Mouse (Mus musculus): Measurements from ENCODE around the gene Lnx1. TPM values are rescaled to one million over a fixed set of nuclear protein-coding genes. Genes with fewer than 3 reads are reported as not detected.

Lnx1 gene
- polyA plus RNA-seq, 1 experiment from 2014 or later: 0.83 TPM

DNA sequence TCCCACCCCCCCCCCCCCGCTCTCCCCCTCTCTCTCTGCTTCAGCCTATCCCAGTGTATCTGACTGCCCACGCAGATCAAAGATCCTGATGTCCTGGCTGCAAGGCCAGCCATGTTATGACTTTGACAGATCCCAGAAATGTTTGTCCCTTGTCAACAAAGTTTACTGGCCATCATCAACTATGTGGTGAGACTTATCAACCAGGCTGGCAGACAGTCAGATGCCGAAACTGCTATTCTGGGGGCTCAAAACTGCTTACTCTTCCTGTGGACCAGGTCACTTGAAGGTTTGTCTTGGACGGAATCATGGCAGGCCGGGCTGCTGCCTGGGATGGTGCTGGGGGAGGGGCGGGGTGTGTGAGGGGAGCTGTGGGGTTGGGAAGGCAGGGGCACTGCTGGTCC, 55.1 kb downstream of the Lnx1 start:
- H3K4me1 ChIP-seq: no peaks in the 10 kb centered on the region
- H3K27ac ChIP-seq (replicated peaks): no peak overlapping the region
- H3K4me2 ChIP-seq (replicated peaks): no peak overlapping the region
- no peaks in the 10 kb centered on the region for H3K36me3 ChIP-seq
- H3K4me3 ChIP-seq: no peak overlapping the region
- H3K27me3 ChIP-seq: no peaks in the 10 kb centered on the region
- H3K9me3 ChIP-seq: no peaks in the 10 kb centered on the region
- WGBS: 74% methylated on average over 5 of the region's 6 CpGs
- ATAC-seq (ENCODE audit: low FRiP score, low read depth): no peak
- no peak overlapping the region for H3K9ac ChIP-seq (replicated peaks)

DNA sequence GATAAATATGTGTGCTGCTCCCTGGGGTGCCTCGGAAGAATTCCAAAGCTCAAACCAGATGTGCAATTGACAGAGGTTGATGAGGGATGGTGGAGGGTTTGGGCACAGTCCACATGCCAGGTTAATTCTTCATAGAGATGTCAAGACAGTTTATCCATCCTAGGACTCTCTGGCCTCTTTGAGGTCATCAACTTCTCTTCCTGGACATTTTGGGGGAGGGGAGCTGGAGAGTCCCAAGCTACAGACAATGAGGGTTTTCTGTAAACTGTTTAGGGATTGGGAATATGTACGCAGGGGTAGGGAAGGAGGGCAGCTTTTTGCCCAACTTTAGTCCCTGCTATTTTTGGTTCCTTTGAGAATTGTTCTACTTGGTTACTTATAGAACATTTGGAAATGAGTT, 60.4 kb downstream of the Lnx1 start:
- H3K9me3 ChIP-seq: no peaks in the 10 kb centered on the region
- no peaks in the 10 kb centered on the region for H3K4me1 ChIP-seq
- no peak overlapping the region for H3K9ac ChIP-seq (replicated peaks)
- H3K4me2 ChIP-seq (replicated peaks): no peak overlapping the region
- H3K27ac ChIP-seq (replicated peaks): no peak overlapping the region
- H3K27me3 ChIP-seq: no peaks in the 10 kb centered on the region
- H3K36me3 ChIP-seq: no peaks in the 10 kb centered on the region
- H3K4me3 ChIP-seq: no peak overlapping the region
- 85% methylated on average over 2 of the region's 2 CpGs for WGBS
- ATAC-seq (ENCODE audit: low FRiP score, low read depth): no peak

DNA sequence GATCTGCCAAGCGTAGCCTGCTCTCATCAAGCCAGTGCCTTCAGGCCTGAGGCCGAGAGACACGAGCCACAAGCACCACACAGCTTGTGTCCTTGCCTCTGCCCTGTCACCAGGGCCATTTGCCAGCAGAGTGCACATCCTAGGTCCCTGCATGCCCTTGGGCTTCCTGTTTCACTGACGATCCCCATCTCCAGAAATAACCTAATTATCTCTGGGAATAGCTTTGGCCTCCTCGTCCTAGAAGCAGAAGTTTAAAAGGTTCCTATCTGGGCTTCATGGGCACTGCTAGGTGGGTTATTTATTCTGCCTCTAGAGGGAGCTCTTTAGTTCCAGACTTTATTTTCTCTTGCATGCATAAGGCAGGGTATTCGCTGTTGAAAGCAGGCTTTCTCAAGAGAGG, 61.7 kb downstream of the Lnx1 start:
- Histone ChIP-seq H3K4me2 (replicated peaks) (no peak overlapping the region), H3K9me3 (no peaks in the 10 kb centered on the region), H3K27ac (replicated peaks) (no peak overlapping the region), H3K4me3 (no peak overlapping the region), H3K9ac (replicated peaks) (no peak overlapping the region), H3K27me3 (no peaks in the 10 kb centered on the region), H3K4me1 (no peaks in the 10 kb centered on the region), H3K36me3 (no peaks in the 10 kb centered on the region)
- 63% methylated on average over 6 of the region's 6 CpGs for WGBS
- ATAC-seq (ENCODE audit: low FRiP score, low read depth): no peak

DNA sequence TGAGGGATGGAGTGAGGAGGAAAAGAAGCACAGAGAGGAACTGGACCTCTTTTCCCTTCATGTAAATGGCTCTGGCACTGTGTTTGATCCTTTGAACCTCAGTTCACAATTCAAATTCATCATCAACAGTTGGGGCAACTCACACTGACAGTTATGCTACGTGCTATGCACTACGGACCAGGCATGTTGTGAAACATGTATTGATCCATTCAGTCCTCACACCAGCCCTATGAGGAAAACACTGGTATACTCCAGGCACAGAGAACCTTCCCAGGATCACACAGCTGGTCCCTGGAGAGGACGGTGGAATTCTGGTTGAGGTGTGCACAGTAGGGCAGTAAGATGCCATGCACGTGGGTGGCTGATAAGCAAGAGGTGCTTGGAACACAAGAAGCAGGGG, 62.2 kb downstream of the Lnx1 start:
- 84% methylated on average over 4 of the region's 4 CpGs for WGBS
- no peak overlapping the region for H3K4me3 ChIP-seq
- no peaks in the 10 kb centered on the region for H3K36me3 ChIP-seq
- no peak overlapping the region for H3K27ac ChIP-seq (replicated peaks)
- ATAC-seq (ENCODE audit: low FRiP score, low read depth): no peak
- no peaks in the 10 kb centered on the region for H3K4me1 ChIP-seq
- no peaks in the 10 kb centered on the region for H3K27me3 ChIP-seq
- no peak overlapping the region for H3K9ac ChIP-seq (replicated peaks)
- H3K9me3 ChIP-seq: no peaks in the 10 kb centered on the region
- no peak overlapping the region for H3K4me2 ChIP-seq (replicated peaks)

DNA sequence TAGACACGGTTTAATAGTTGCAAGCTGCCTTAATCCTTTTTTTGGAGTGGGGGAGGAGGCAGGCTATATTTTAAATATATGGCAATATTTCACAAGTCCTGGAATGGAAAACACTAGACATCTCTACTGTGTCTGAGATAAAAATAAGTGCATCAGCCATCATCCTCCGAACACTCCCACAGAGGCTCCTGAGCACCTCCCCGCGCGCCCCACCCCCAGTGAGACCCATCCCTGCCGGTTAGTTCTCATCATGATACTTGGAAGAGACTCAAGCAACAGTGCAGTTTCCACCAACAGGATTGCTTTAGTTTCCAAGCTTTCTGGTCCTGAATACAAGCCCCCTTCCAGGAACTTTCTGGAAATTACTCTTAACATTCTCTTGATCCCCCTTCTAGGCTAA, 63.2 kb downstream of the Lnx1 start:
- no peak overlapping the region for H3K4me2 ChIP-seq (replicated peaks)
- H3K27me3 ChIP-seq: no peaks in the 10 kb centered on the region
- ATAC-seq (ENCODE audit: low FRiP score, low read depth): no peak
- H3K4me1 ChIP-seq: no peaks in the 10 kb centered on the region
- H3K9me3 ChIP-seq: no peaks in the 10 kb centered on the region
- WGBS: 95% methylated on average over 6 of the region's 6 CpGs
- no peak overlapping the region for H3K9ac ChIP-seq (replicated peaks)
- H3K36me3 ChIP-seq: no peaks in the 10 kb centered on the region
- no peak overlapping the region for H3K27ac ChIP-seq (replicated peaks)
- H3K4me3 ChIP-seq: no peak overlapping the region

DNA sequence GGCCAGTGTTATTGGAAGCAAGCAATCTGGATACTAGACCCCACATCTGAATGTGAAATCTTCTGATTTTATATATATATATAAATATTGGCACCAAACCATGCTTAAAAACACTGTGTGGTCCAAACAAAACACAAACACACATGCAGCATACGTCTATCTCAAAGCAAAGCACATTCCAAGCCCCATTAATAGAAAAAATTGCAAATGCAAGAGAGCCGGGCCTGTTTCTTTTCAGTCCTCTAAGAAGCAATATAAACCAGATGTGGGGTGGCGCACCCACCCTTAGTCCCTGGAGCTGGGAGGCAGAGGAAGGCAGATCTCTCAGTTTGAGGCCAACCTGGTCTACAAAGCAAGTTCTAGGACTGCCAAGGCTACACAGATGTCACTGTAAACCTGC, 68.3 kb downstream of the Lnx1 start:
- 77% methylated on average over 3 of the region's 3 CpGs for WGBS
- Histone ChIP-seq H3K4me1 (no peaks in the 10 kb centered on the region), H3K4me2 (replicated peaks) (no peak overlapping the region), H3K36me3 (no peaks in the 10 kb centered on the region), H3K27me3 (no peaks in the 10 kb centered on the region), H3K9me3 (no peaks in the 10 kb centered on the region), H3K27ac (replicated peaks) (no peak overlapping the region), H3K4me3 (no peak overlapping the region), H3K9ac (replicated peaks) (no peak overlapping the region)
- ATAC-seq (ENCODE audit: low FRiP score, low read depth): no peak

DNA sequence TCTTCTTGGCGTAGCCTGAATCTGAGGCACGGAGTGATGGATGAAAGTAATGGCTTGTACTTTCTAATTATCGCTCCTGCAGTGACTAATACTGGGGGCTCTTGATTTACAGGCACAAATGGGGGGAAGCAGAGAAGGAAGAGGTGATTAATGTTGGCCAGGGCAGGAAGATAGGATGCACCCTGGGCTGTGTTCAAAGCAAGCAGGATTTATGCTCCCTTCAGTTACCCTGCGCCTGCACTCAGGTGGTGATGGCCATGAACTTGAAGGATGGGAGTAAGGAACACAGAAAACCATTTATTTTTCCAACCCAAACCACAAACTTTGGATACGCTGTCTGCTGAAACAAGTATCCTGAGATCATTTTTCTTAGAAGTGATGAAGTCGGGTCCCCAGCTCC, 69.3 kb downstream of the Lnx1 start:
- no peak for ATAC-seq (ENCODE audit: low FRiP score, low read depth)
- no peak overlapping the region for H3K4me3 ChIP-seq
- 81% methylated on average over 6 of the region's 6 CpGs for WGBS

DNA sequence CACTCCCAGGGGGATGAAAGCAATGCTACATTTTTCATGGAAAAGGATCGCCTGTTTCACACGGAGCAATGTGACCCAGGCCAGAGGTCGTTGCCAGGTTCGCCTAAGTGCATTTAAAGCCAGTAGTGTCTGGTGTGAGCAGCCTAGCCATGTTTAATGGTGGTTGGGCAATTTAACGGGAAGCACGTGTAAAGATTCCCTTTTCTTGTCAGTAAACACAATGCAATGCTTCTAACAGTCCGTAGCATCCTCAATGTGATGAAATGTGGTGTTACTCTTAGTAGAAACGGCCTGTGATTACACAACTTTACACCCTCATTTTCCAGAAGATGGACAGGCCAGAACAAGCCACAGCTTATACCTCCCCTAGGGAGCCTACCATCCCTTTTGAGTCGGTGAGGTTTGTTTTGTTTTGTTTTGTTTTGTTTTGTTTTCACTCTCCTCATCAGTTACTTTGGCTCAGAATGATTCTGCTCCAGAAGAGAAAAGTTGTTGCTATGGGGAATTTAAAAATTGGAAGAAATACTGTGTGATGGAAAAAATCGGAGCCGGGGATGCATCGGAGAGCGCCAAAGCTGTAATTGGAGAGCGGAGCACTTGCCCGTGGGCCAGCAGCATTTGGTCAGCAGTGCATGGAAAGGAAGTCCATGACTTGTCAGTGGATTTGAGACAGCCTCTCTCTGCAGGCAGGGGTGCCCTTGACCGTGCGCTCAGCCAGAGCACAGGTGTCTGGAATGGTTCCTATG, 70.2 kb downstream of the Lnx1 start:
- Histone ChIP-seq H3K9me3 (no peaks in the 10 kb centered on the region), H3K27ac (replicated peaks) (no peak overlapping the region), H3K27me3 (no peaks in the 10 kb centered on the region), H3K4me2 (replicated peaks) (no peak overlapping the region), H3K36me3 (no peaks in the 10 kb centered on the region), H3K9ac (replicated peaks) (no peak overlapping the region), H3K4me1 (no peaks in the 10 kb centered on the region), H3K4me3 (no peak overlapping the region)
- no peak for ATAC-seq (ENCODE audit: low FRiP score, low read depth)
- WGBS: 66% methylated on average over 17 of the region's 17 CpGs

More for the DNA sequence above, 69.3 kb downstream of the Lnx1 start:
- Histone ChIP-seq H3K9ac (replicated peaks) (no peak overlapping the region), H3K27ac (replicated peaks) (no peak overlapping the region), H3K4me1 (no peaks in the 10 kb centered on the region), H3K4me2 (replicated peaks) (no peak overlapping the region), H3K9me3 (no peaks in the 10 kb centered on the region), H3K36me3 (no peaks in the 10 kb centered on the region), H3K27me3 (no peaks in the 10 kb centered on the region)

DNA sequence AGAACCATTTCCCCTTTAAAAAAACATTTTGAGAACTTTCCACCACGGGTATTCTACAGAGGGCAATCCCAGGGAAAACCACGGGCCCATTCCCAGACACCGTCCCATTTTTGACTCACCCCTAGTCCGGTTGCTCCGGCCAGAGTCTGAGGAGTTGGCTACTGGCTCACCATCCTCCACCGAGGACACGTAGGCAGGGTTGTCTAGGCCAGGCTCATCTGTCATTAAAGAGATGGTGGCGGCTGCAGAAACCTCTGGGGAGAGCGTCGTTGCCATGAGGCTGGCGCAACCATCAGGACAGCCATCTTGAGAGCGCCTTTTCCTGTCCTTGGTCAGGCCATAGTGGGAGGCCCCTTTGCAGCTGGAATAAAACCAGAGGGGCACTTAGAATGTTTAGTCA, 74.7 kb downstream of the Lnx1 start:
- Histone ChIP-seq H3K9me3 (no peaks in the 10 kb centered on the region), H3K36me3 (no peaks in the 10 kb centered on the region), H3K4me3 (no peak overlapping the region), H3K9ac (replicated peaks) (no peak overlapping the region), H3K4me2 (replicated peaks) (no peak overlapping the region), H3K27ac (replicated peaks) (no peak overlapping the region), H3K27me3 (no peaks in the 10 kb centered on the region), H3K4me1 (no peaks in the 10 kb centered on the region)
- WGBS: 93% methylated on average over 12 of the region's 12 CpGs
- ATAC-seq (ENCODE audit: low FRiP score, low read depth): no peak

DNA sequence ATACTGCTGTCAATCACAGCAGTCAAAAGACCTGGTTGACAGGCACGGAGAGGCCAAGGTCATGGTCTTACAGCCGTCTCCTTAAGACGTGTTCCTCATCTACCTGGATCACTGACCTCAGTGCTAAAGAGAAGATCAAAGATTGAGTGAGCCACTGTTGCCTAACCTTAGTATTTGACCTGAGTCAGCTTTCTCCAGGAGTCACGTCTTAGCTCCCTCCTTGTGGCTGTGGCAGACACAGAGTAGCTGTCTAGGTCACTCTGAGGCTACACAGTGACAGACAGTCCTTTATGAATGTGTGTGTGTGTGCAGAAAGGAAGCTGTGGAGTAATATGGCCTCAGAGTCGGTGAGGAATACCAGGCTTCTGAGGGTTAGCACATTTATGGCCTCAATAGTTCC, 78.3 kb downstream of the Lnx1 start:
- Histone ChIP-seq H3K9ac (replicated peaks) (no peak overlapping the region), H3K27ac (replicated peaks) (no peak overlapping the region), H3K9me3 (no peaks in the 10 kb centered on the region), H3K4me1 (no peaks in the 10 kb centered on the region), H3K36me3 (no peaks in the 10 kb centered on the region), H3K4me2 (replicated peaks) (no peak overlapping the region), H3K27me3 (no peaks in the 10 kb centered on the region), H3K4me3 (no peak overlapping the region)
- no peak for ATAC-seq (ENCODE audit: low FRiP score, low read depth)
- WGBS: 74% methylated on average over 5 of the region's 5 CpGs

DNA sequence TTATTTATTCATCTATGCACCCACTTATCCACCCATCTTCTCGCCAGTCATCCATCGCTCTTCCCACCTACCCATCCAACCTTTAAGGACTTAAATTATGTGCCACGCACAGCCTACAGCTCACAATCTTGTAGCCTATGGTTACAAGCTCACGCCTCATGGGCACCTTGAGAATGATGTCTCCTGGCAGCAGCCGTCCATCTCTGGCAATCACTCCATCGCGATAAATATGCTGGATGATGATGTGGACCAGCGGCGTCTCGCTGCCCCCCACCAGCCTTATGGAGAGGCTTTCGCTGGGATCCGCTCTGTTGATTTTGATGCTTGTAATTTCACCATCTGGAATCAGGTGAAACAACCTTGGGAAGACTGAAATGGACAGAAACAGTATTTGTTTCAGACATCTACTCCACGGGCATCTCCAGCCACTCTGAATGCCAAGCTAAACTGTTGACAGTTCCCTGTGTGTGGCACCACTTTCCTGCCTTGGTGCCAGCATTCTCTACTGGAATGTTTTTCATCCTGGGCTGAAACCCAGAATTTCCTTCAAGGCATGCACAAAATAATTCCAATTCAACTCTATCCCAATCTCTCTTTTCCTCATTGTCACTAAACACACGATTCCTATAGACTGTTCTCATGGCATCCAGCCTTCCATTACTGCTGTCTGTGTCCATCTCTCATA, 79.3 kb downstream of the Lnx1 start:
- Histone ChIP-seq H3K36me3 (no peaks in the 10 kb centered on the region), H3K27me3 (no peaks in the 10 kb centered on the region), H3K9ac (replicated peaks) (no peak overlapping the region), H3K4me1 (no peaks in the 10 kb centered on the region), H3K4me2 (replicated peaks) (no peak overlapping the region), H3K9me3 (no peaks in the 10 kb centered on the region), H3K27ac (replicated peaks) (no peak overlapping the region), H3K4me3 (no peak overlapping the region)
- 94% methylated on average over 14 of the region's 14 CpGs for WGBS
- no peak for ATAC-seq (ENCODE audit: low FRiP score, low read depth)

DNA sequence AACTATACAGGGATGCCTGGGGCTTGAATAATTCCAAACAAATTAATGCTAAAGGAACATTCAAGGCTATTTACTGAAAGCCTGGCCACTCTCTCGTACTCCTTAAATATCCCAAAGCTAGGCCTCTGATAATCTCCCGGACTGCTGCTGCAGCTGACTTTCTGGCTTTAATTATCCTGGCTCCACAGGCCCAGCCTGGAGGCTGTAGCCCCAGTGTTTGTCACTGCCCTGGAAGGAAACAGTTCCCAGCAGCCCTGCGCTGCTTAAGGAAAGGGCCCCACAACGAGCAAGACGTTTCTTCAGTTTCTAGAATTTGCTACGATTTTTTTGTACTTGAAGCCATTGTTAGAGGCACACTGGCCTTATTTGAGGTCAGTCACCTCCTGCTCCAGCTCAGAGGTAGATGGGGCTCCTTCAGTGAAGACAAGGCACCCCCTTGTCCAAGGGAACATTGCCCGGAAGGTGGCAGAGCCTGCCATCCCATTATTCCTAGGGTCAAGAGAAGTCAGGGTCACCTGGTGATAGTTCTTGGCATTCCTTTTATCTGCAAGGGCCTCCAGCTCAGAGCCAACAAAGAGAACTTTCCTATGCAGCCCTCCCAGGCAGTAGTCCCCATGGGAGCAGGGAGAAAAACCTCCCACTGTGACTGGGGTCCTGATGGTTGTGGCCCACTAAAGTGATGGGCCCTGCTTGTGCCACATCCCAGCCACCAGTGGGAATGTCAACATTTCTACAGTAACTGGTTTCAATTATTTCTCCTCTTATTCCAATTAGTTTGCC, 80.8 kb downstream of the Lnx1 start:
- Histone ChIP-seq H3K27ac (replicated peaks) (0 out of 2 replicates have a peak overlapping the region, but pooled peaks have one; percentile 15), H3K36me3 (no peaks in the 10 kb centered on the region), H3K9ac (replicated peaks) (no peak overlapping the region), H3K27me3 (no peaks in the 10 kb centered on the region), H3K4me3 (no peak overlapping the region), H3K4me1 (no peaks in the 10 kb centered on the region), H3K4me2 (replicated peaks) (no peak overlapping the region), H3K9me3 (no peaks in the 10 kb centered on the region)
- WGBS: 44% methylated on average over 7 of the region's 7 CpGs
- no peak for ATAC-seq (ENCODE audit: low FRiP score, low read depth)
